Mouse (Mus musculus): ENCODE measurements around the gene Zdhhc6. TPM values are rescaled to one million over a fixed set of nuclear protein-coding genes. Genes with fewer than 3 reads are reported as not detected.

The Zdhhc6 gene
- polyA plus RNA-seq, 1 experiment from 2014 or later = 103 TPM

DNA sequence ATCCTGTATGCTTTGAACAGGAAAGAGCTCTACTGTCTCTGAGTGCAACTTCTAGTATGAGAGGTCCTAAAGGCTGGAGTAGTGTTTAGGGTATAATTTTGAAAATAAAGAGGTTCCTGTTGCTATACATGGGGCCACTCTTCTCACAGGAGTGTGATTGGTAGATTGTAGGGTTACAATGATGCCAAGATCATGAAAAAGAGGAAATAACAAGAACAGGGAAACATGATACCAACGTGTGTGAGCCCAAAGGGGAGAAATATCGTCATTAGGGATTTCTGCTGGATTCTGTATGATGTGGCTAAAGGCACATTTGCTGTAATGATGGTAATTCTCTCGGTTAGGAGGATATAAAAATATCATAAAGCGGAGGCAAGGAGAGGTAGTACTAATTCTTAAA, 29.8 kb downstream of the Zdhhc6 start:
- Histone ChIP-seq H3K9me3 (ENCODE audit: control insufficient read depth, low read length) (no peaks in the 10 kb centered on the region), H3K9ac (ENCODE audit: low read length) (no peak overlapping the region), H3K27me3 (ENCODE audit: control insufficient read depth, insufficient read depth, low read length) (no peaks in the 10 kb centered on the region), H3K27ac (replicated peaks; ENCODE audit: low read depth, low read length) (no peak overlapping the region), H3K4me1 (ENCODE audit: control insufficient read depth, insufficient read depth, low read length) (no peaks in the 10 kb centered on the region), H3K36me3 (ENCODE audit: control insufficient read depth, insufficient read depth, low read length) (no peaks in the 10 kb centered on the region; the same call in 1 of the 2 replicates), H3K4me2 (ENCODE audit: low read depth, severe bottlenecking) (no peak overlapping the region), H3K4me3 (ENCODE audit: low read depth, low read length) (no peak overlapping the region)
- DNase-seq (ENCODE audit: low spot score) = no peak
- no peak for ATAC-seq (ENCODE audit: insufficient number of reproducible peaks, low FRiP score, low TSS enrichment, low read depth)
- 86% methylated on average over 4 of the region's 4 CpGs for WGBS

GRCm38 (mm10) chr19:55284093-55284492, 31.7 kb downstream of the Zdhhc6 start:
- WGBS = 90% methylated on average over 4 of the region's 4 CpGs
- Histone ChIP-seq H3K4me3 (ENCODE audit: low read depth, low read length) (no peak overlapping the region), H3K4me2 (ENCODE audit: low read depth, severe bottlenecking) (no peak overlapping the region), H3K27ac (replicated peaks; ENCODE audit: low read depth, low read length) (no peak overlapping the region), H3K4me1 (ENCODE audit: control insufficient read depth, insufficient read depth, low read length) (no peaks in the 10 kb centered on the region), H3K27me3 (ENCODE audit: control insufficient read depth, insufficient read depth, low read length) (no peaks in the 10 kb centered on the region), H3K9ac (ENCODE audit: low read length) (no peak overlapping the region), H3K36me3 (ENCODE audit: control insufficient read depth, insufficient read depth, low read length) (no peaks in the 10 kb centered on the region; the same call in 1 of the 2 replicates), H3K9me3 (ENCODE audit: control insufficient read depth, low read length) (no peaks in the 10 kb centered on the region)
- ATAC-seq (ENCODE audit: insufficient number of reproducible peaks, low FRiP score, low TSS enrichment, low read depth) (no peak), DNase-seq (ENCODE audit: low spot score) (no peak)

- ATAC-seq (ENCODE audit: insufficient number of reproducible peaks, low FRiP score, low TSS enrichment, low read depth) (no peak), DNase-seq (ENCODE audit: low spot score) (no peak)
- Histone ChIP-seq H3K9ac (ENCODE audit: low read length) (no peak overlapping the region), H3K4me3 (ENCODE audit: low read depth, low read length) (no peak overlapping the region), H3K27me3 (ENCODE audit: control insufficient read depth, insufficient read depth, low read length) (no peaks in the 10 kb centered on the region), H3K4me1 (ENCODE audit: control insufficient read depth, insufficient read depth, low read length) (no peaks in the 10 kb centered on the region), H3K4me2 (ENCODE audit: low read depth, severe bottlenecking) (no peak overlapping the region), H3K9me3 (ENCODE audit: control insufficient read depth, low read length) (no peaks in the 10 kb centered on the region), H3K27ac (replicated peaks; ENCODE audit: low read depth, low read length) (no peak overlapping the region), H3K36me3 (ENCODE audit: control insufficient read depth, insufficient read depth, low read length) (no peaks in the 10 kb centered on the region)
- WGBS = 88% methylated on average over 3 of the region's 3 CpGs
These were observed 39.1 kb downstream of the Zdhhc6 start for GRCm38 (mm10) chr19:55276770-55277169.

DNA sequence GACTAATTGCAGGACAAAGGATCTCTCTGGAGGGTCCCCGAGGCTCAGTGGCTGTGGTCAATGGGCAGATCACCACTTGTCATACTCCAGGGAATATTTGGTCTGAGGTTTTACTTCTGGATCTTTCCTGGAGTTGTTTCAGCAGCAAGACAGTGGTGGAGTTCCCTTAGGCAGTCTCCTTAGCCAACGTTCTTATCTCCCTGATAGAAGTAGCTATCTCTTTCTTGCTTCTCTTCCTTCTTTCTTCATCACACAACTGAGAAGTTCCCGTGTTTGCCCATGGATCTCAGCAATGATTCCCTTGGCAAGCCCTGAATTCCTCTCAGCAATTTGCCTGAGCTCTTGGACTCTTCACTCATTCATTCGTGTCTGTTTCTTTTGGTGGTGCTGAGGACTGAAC, 39.7 kb downstream of the Zdhhc6 start:
- ATAC-seq (ENCODE audit: insufficient number of reproducible peaks, low FRiP score, low TSS enrichment, low read depth) (no peak), DNase-seq (ENCODE audit: low spot score) (no peak)
- no peak overlapping the region for H3K9ac ChIP-seq (ENCODE audit: low read length)
- H3K4me2 ChIP-seq (ENCODE audit: low read depth, severe bottlenecking) = no peak overlapping the region
- no peaks in the 10 kb centered on the region for H3K36me3 ChIP-seq (ENCODE audit: control insufficient read depth, insufficient read depth, low read length)
- no peaks in the 10 kb centered on the region for H3K4me1 ChIP-seq (ENCODE audit: control insufficient read depth, insufficient read depth, low read length)
- no peak overlapping the region for H3K27ac ChIP-seq (replicated peaks; ENCODE audit: low read depth, low read length)
- WGBS = 87% methylated on average over 4 of the region's 4 CpGs
- H3K4me3 ChIP-seq (ENCODE audit: low read depth, low read length) = no peak overlapping the region
- H3K27me3 ChIP-seq (ENCODE audit: control insufficient read depth, insufficient read depth, low read length) = no peaks in the 10 kb centered on the region
- no peaks in the 10 kb centered on the region for H3K9me3 ChIP-seq (ENCODE audit: control insufficient read depth, low read length)

- no peak overlapping the region for H3K4me3 ChIP-seq (ENCODE audit: low read depth, low read length)
- H3K9ac ChIP-seq (ENCODE audit: low read length) = no peak overlapping the region
- no peaks in the 10 kb centered on the region for H3K4me1 ChIP-seq (ENCODE audit: control insufficient read depth, insufficient read depth, low read length)
- WGBS = 78% methylated on average over 6 of the region's 6 CpGs
- no peak overlapping the region for H3K4me2 ChIP-seq (ENCODE audit: low read depth, severe bottlenecking)
- H3K27me3 ChIP-seq (ENCODE audit: control insufficient read depth, insufficient read depth, low read length) = no peaks in the 10 kb centered on the region
- DNase-seq (ENCODE audit: low spot score) = no peak
- no peaks in the 10 kb centered on the region for H3K36me3 ChIP-seq (ENCODE audit: control insufficient read depth, insufficient read depth, low read length)
- H3K27ac ChIP-seq (replicated peaks; ENCODE audit: low read depth, low read length) = no peak overlapping the region
- ATAC-seq (ENCODE audit: insufficient number of reproducible peaks, low FRiP score, low TSS enrichment, low read depth) = no peak
- no peaks in the 10 kb centered on the region for H3K9me3 ChIP-seq (ENCODE audit: control insufficient read depth, low read length)
These were observed 42.5 kb downstream of the Zdhhc6 start for GRCm38 (mm10) chr19:55273340-55273739.

- 28% methylated on average over 3 of the region's 3 CpGs for WGBS
- no peak overlapping the region for H3K9ac ChIP-seq (ENCODE audit: low read length)
- H3K27ac ChIP-seq (replicated peaks; ENCODE audit: low read depth, low read length) = no peak overlapping the region
- ATAC-seq (ENCODE audit: insufficient number of reproducible peaks, low FRiP score, low TSS enrichment, low read depth) (no peak), DNase-seq (ENCODE audit: low spot score) (no peak)
- H3K27me3 ChIP-seq (ENCODE audit: control insufficient read depth, insufficient read depth, low read length) = no peaks in the 10 kb centered on the region
- H3K36me3 ChIP-seq (ENCODE audit: control insufficient read depth, insufficient read depth, low read length) = no peaks in the 10 kb centered on the region
- H3K4me3 ChIP-seq (ENCODE audit: low read depth, low read length) = no peak overlapping the region
- H3K4me2 ChIP-seq (ENCODE audit: low read depth, severe bottlenecking) = no peak overlapping the region
- H3K4me1 ChIP-seq (ENCODE audit: control insufficient read depth, insufficient read depth, low read length) = no peaks in the 10 kb centered on the region
- H3K9me3 ChIP-seq (ENCODE audit: control insufficient read depth, low read length) = no peaks in the 10 kb centered on the region
These were observed 44.4 kb downstream of the Zdhhc6 start for GRCm38 (mm10) chr19:55271448-55271847.

- WGBS = 80% methylated on average over 5 of the region's 5 CpGs
- no peak for DNase-seq (ENCODE audit: low spot score)
- ATAC-seq (ENCODE audit: insufficient number of reproducible peaks, low FRiP score, low TSS enrichment, low read depth) = no peak
- H3K9me3 ChIP-seq (ENCODE audit: control insufficient read depth, low read length) = no peaks in the 10 kb centered on the region
- no peaks in the 10 kb centered on the region for H3K4me1 ChIP-seq (ENCODE audit: control insufficient read depth, insufficient read depth, low read length)
- H3K4me3 ChIP-seq (ENCODE audit: low read depth, low read length) = no peak overlapping the region
- H3K9ac ChIP-seq (ENCODE audit: low read length) = no peak overlapping the region
- H3K4me2 ChIP-seq (ENCODE audit: low read depth, severe bottlenecking) = no peak overlapping the region
- no peak overlapping the region for H3K27ac ChIP-seq (replicated peaks; ENCODE audit: low read depth, low read length)
- H3K27me3 ChIP-seq (ENCODE audit: control insufficient read depth, insufficient read depth, low read length) = no peaks in the 10 kb centered on the region
- no peaks in the 10 kb centered on the region for H3K36me3 ChIP-seq (ENCODE audit: control insufficient read depth, insufficient read depth, low read length)
These were observed 46.8 kb downstream of the Zdhhc6 start for GRCm38 (mm10) chr19:55269051-55269450.

DNA sequence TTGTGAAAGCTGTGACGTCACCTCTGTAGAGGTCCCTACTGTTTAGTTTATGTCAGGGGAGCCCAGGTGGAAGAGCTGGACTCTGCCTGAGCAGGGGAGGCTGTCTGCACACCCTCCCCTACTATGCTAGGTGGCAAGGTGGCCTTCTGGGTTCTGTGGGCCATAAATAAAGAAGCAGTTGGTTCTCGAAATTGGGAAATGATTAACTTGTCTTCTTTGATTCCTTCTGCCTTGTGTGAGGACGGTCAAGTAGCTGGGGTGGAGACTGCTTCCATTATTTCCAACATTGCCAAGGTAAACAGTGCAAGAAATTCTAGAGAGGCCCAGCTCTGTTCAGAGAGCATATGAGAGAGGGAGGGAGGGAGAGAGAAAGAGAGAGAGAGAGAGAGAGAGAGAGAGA, 47.7 kb downstream of the Zdhhc6 start:
- no peak overlapping the region for H3K9ac ChIP-seq (ENCODE audit: low read length)
- H3K4me2 ChIP-seq (ENCODE audit: low read depth, severe bottlenecking) = no peak overlapping the region
- H3K4me1 ChIP-seq (ENCODE audit: control insufficient read depth, insufficient read depth, low read length) = no peaks in the 10 kb centered on the region
- WGBS = 81% methylated on average over 3 of the region's 3 CpGs
- no peak for DNase-seq (ENCODE audit: low spot score)
- no peaks in the 10 kb centered on the region for H3K9me3 ChIP-seq (ENCODE audit: control insufficient read depth, low read length)
- no peak for ATAC-seq (ENCODE audit: insufficient number of reproducible peaks, low FRiP score, low TSS enrichment, low read depth)
- H3K36me3 ChIP-seq (ENCODE audit: control insufficient read depth, insufficient read depth, low read length) = no peaks in the 10 kb centered on the region
- no peak overlapping the region for H3K27ac ChIP-seq (replicated peaks; ENCODE audit: low read depth, low read length)
- H3K27me3 ChIP-seq (ENCODE audit: control insufficient read depth, insufficient read depth, low read length) = no peaks in the 10 kb centered on the region
- no peak overlapping the region for H3K4me3 ChIP-seq (ENCODE audit: low read depth, low read length)

DNA sequence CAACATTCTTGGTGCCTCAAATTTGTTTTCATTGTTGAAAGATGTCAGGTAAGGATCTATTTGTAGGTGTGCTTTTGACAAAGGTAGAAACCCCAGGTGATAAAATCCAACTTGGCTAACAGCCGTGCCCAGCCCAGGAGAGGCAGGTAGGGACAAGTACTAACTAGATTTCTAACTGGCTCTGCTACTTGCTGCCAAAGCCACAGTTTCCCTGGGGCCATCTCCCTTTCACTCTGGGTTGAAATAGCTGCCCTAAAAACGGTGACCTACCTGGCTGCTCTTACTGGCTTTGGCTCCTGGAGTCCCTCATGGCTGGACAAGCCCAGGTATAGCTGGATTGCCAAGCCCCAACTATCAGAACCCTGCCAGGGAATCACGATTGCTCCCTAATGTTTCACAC, 49.0 kb downstream of the Zdhhc6 start:
- 80% methylated on average over 3 of the region's 3 CpGs for WGBS
- H3K9ac ChIP-seq (ENCODE audit: low read length) = no peak overlapping the region
- no peak overlapping the region for H3K4me3 ChIP-seq (ENCODE audit: low read depth, low read length)
- H3K4me1 ChIP-seq (ENCODE audit: control insufficient read depth, insufficient read depth, low read length) = no peaks in the 10 kb centered on the region
- DNase-seq (ENCODE audit: low spot score) (no peak), ATAC-seq (ENCODE audit: insufficient number of reproducible peaks, low FRiP score, low TSS enrichment, low read depth) (no peak)
- H3K4me2 ChIP-seq (ENCODE audit: low read depth, severe bottlenecking) = no peak overlapping the region
- no peak overlapping the region for H3K27ac ChIP-seq (replicated peaks; ENCODE audit: low read depth, low read length)
- no peaks in the 10 kb centered on the region for H3K27me3 ChIP-seq (ENCODE audit: control insufficient read depth, insufficient read depth, low read length)
- no peaks in the 10 kb centered on the region for H3K36me3 ChIP-seq (ENCODE audit: control insufficient read depth, insufficient read depth, low read length)
- H3K9me3 ChIP-seq (ENCODE audit: control insufficient read depth, low read length) = no peaks in the 10 kb centered on the region
